Mouse (Mus musculus) gastrocnemius, adult 2 months (tissue): Measurements from ENCODE around the gene Gm6370. TPM values are rescaled to one million over a fixed set of nuclear protein-coding genes. Genes with fewer than 3 reads are reported as not detected.
"Not testable (repeated sequence)": the region's sequence is repeated elsewhere in the genome, so short reads cannot be mapped to it uniquely, and the experiment has no call there.

Experiments used
- DNase-seq: peaks from one replicate; pipeline ENCODE4 v3.0.0; 2022
- H3K27ac ChIP-seq: fragments of 200-600 bp; 2 replicates; pipeline ENCODE4 v1.8.1; 2022; ENCODE audit warnings: mild to moderate bottlenecking
- H3K4me3 ChIP-seq: fragments of 200-600 bp; 2 replicates; pipeline ENCODE4 v1.8.1; 2022; ENCODE audit warnings: mild to moderate bottlenecking, moderate library complexity
- CTCF ChIP-seq: fragments of 200-600 bp; IDR thresholded peaks from 2 replicates; pipeline ENCODE4 v1.8.1; 2022; ENCODE audit warnings: antibody characterized with exemption, mild to moderate bottlenecking, moderate library complexity
- intact Hi-C: fragments of 180-260 bp; cut with DNase I; formaldehyde crosslinking; loops from one replicate; pipeline ENCODE4 v1.15.1; 2025
- long read RNA-seq, 2 experiments: library from polyadenylated mRNA; stranded (forward); transcript quantifications; one replicate each; pipeline ENCODE4 v2.0.0; 2021
- total RNA-seq, 2 experiments: library from RNA; stranded (reverse); gene quantifications; 2 replicates each; pipeline ENCODE4 v1.2.3; 2021

Gm6370 gene
- not detected for total RNA-seq
- long read RNA-seq, experiment 1 = 0 reads
- long read RNA-seq, experiment 2 = 0 reads

- DNase-seq, H3K27ac ChIP-seq, H3K4me3 ChIP-seq, intact Hi-C loops: not testable (repeated sequence)
Measured at GRCm38 (mm10) chr5:146491063-146491462, at the start of gene Gm6370. TSS of gene Gm6370 (plus strand) at chr5:146491363.

DNA sequence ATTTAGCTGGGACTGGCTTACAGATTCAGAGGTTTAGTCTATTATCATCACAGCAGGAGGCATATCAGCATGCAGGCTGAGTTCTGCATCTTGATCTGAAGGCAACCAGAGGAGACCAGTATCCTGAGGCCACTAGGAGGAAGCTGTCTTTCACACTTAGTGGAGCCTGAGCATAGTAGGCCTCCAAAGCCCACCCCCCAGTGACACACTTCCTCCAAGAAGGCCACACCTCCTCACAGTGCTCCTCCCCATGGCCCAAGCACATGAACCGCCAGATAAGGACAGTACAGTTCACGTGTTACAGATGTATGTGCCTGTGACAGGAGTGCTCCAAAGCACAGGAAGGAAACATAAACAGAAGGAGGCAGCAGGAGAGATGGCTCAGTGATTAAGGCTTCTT is 48.4 kb upstream of the Gm6370 start:
- no peak for TF ChIP-seq CTCF
- Histone ChIP-seq H3K4me3 (no peak overlapping the region), H3K27ac (no peak overlapping the region)
- intact Hi-C loops = no loop called here
- DNase-seq = no peak

DNA sequence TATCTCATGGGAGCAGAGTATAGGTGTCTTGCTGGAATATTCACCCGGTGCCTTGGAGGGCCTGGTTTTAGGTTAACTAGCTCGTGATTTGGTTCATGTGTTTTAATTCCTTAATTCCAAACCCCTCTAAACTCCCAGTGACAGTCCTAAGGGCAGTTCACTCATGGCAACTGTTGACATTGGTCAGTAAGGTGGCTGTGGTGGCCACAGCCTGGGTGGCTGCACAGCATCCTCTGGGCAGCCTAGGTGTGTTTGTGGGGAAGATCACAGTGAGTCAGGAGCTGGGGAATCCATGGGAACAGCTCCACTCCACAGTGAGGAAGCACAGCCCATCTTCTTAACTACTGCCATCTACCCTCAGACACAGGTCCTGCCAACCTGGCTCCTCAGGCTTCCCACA is 44.5 kb upstream of the Gm6370 start:
- intact Hi-C loops = no loop called here

DNA sequence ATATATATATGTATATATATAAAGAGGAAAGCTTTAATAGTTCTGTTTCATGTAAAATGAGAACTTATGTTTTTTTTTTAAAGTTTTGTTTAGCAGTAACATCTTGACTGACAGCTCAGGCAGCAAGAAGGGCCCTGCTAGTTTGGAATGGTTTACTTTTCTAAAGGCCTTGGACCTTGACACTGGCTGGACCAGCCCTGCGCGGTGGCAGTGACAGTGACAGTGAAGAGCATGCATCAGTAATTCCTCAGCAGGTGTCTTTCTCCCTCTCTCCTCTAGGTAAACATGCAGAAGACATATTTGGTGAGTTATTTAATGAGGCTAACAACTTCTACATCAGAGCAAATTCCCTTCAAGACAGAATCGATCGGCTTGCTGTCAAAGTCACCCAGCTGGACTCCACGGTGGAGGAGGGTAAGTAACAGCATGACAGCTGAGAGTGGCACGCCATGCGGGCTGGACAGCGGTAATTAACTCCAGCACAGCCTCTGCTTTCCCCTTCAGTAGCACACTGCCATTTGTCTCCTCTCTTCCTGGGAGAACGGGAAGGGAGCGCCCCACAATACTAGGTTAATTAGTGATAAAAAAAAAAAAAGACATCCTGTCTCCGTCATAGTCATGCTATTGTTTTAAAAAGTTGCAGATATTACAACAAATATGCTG is 39.4 kb upstream of the Gm6370 start:
- no peak overlapping the region for H3K4me3 ChIP-seq
- no peak overlapping the region for H3K27ac ChIP-seq
- TF ChIP-seq CTCF = no peak
- no peak for DNase-seq
- intact Hi-C loops = no loop called here

More for the DNA sequence above, 44.5 kb upstream of the Gm6370 start:
- no peak for TF ChIP-seq CTCF
- Histone ChIP-seq H3K27ac (no peak overlapping the region), H3K4me3 (no peak overlapping the region)
- DNase-seq = no peak

DNA sequence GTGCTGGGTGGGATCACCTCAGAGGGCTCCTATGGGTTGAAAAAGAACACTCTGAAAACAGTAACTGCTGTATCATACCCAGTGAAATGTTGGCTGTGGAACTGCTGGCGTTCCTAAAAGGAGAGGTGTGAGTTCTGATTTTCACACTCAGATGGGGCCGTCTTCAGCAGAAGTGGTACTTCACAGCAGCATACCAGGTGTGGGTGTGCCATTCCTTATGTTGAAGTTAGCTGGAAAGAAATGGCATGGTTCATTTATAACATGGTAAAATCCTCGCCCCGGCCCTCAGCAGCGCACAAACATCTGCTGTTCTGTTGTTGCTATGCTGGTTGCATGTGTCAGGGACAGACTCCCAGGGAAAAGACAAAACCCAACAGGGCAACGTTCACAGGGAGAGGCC is 37.6 kb upstream of the Gm6370 start:
- DNase-seq = no peak
- Histone ChIP-seq H3K4me3 (no peak overlapping the region), H3K27ac (no peak overlapping the region)
- no peak for TF ChIP-seq CTCF
- intact Hi-C loops = no loop called here

DNA sequence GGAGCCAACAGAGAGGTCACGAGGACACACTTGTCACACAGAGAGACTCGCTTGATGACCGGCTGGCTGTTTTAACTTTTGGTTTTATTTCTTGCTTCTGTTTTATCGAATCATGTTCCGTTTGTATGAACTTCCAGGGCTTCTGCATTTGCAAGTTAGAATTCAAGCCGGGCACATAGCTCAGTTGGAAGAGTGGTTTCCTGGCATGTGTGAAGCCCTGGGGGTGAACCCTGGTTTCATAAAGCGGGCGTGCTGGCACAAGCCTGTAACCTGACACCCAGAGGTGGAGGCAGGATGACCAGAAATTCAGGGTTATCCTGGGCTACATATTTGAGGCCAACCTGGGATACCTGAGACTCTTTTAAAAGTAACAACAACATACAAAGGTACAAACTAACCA is 29.6 kb upstream of the Gm6370 start:
- H3K27ac ChIP-seq = no peak overlapping the region
- no peak overlapping the region for H3K4me3 ChIP-seq
- no peak for DNase-seq
- intact Hi-C loops = no loop called here
- no peak for TF ChIP-seq CTCF

- H3K4me3 ChIP-seq = no peak overlapping the region
- H3K27ac ChIP-seq = no peak overlapping the region
- intact Hi-C loops = no loop called here
- TF ChIP-seq CTCF = no peak
- no peak for DNase-seq
Measured at GRCm38 (mm10) chr5:146466663-146467062, 24.5 kb upstream of the Gm6370 start.

DNA sequence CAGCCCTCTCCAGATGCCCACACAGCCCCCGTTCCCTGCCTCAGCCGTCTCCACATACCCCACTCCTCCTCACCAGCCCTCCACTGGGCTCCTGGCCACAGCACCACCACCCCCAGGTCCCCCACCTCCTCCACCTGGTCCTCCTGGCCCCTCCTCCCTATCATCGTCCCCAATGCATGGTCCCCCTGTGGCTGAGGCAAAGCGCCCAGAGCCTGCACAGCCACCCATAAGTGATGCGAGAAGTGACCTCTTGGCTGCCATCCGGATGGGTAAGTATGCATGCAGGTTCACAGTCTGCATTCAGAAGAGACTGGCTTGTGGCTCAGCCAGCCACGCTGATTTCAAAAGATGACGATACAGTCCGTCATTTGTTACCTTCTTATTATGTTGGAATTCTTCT is 22.9 kb upstream of the Gm6370 start:
- intact Hi-C loops = no loop called here
- DNase-seq = no peak
- H3K4me3 ChIP-seq = no peak overlapping the region
- TF ChIP-seq CTCF = no peak
- H3K27ac ChIP-seq = no peak overlapping the region

DNA sequence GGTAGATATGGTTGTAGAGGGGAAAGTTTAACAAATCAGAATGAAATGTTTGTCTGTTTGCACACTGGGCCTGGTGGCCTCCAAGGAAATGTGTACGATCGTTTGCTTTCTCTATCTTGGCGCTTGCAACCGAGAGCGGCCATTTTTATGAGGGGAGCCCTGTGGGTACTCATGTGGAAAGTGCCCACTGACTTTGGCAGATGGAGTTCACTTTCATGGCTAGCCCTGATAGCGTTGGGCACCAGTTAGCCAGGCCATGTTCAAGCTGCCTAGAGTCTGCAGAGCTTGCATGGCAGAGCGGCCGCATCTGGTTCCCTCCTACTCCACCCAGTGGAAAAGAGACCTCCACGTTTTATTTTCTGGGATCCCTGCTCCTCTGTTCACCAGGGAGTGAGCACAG is 20.3 kb upstream of the Gm6370 start:
- DNase-seq = no peak
- intact Hi-C loops = loop anchor here (10.0 kb wide), 1 partner anchor 136 kb away; no protein-coding TSS in a partner anchor
- no peak overlapping the region for H3K4me3 ChIP-seq
- no peak for TF ChIP-seq CTCF
- H3K27ac ChIP-seq = no peak overlapping the region

DNA sequence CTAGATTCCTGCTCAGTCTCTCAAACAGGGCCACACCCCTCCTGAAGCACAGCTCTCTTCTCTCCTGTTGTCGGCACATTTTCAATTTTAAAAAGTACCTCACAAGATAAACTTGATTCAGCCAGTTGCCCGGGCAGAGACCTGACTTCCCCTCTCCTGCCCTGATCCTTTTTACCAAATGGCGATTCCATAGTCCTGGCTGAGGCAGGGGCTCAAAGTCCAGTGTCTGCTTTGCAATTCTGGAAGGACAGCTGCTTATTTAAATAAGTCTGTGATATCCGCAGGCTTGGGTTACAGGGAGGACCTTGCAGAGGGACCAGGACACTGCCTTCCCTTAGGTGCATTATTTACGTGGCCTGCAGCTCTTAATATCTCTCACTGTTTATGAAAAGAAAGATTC is 19.9 kb upstream of the Gm6370 start:
- TF ChIP-seq CTCF = no peak
- Histone ChIP-seq H3K27ac (no peak overlapping the region), H3K4me3 (no peak overlapping the region)
- intact Hi-C loops = loop anchor here (10.0 kb wide), 1 partner anchor 137 kb away; no protein-coding TSS in a partner anchor
- DNase-seq = no peak

GRCm38 (mm10) chr5:146471821-146472220 is 19.3 kb upstream of the Gm6370 start:
- Histone ChIP-seq H3K4me3 (peak overlapping the region; percentile 13; the same call in 1 of the 2 replicates), H3K27ac (no peak overlapping the region)
- no peak for DNase-seq
- no peak for TF ChIP-seq CTCF
- intact Hi-C loops = loop anchor here (10.0 kb wide), 1 partner anchor 137 kb away; no protein-coding TSS in a partner anchor

DNA sequence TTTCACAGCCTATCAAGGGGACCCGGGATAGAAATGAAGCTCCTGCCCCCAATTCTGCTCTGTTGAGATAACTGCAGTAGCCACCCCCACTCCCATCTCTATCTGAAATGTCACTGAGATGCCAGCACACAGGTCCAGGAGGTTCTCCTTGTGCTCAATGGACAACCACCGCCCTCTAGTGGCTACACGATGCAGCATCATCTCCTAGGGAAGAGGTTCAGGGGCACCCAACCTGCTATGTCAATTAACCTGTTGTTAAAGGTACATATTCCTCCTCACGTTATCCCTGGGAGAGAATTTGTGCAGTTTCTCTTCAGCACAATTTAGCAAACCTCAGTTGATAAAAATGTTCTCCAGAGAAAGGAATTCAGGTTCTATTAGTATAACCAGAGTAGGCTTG is 11.6 kb upstream of the Gm6370 start:
- TF ChIP-seq CTCF = peak; percentile 62
- H3K27ac ChIP-seq, H3K4me3 ChIP-seq: not testable (repeated sequence)
- intact Hi-C loops = loop anchor here (10.0 kb wide), 1 partner anchor 145 kb away; no protein-coding TSS in a partner anchor
- DNase-seq = peak; percentile 25

DNA sequence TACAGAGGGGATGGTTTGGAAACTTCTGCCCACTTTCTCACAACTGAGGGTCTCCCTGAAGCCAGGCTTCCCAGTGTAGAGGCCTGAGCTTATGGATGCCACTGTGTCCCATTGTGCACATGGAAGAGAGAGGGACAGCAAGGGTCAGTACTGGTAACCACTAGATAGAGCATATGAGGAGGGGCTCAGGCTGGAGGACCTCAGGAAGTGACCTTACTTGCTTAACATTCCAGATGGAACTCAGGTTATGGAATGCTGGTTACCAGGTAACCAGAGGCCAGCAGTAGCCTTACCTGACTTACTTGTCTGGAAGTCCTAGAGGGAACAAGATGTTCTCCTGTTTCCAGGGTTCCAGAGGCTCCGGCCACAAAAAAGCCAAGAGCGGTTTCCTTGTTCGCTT is 9.5 kb upstream of the Gm6370 start, which contains the start of gene Gm6408:
Gm6408 (plus strand) TSS at position 301 of the 400 bp plus-strand sequence.
- intact Hi-C loops, DNase-seq, H3K4me3 ChIP-seq, H3K27ac ChIP-seq: not testable (repeated sequence)

- H3K27ac ChIP-seq, intact Hi-C loops, H3K4me3 ChIP-seq: not testable (repeated sequence)
- DNase-seq = peak; percentile 30
- peak; percentile 42 for TF ChIP-seq CTCF
Measured at GRCm38 (mm10) chr5:146488959-146489358, 2.2 kb upstream of the Gm6370 start.

GRCm38 (mm10) chr5:146502099-146502498 is 10.9 kb downstream of the Gm6370 start, which contains the start of gene 4930449I24Rik:
TSS of gene 4930449I24Rik (plus strand) at chr5:146502399.
- intact Hi-C loops, H3K4me3 ChIP-seq, H3K27ac ChIP-seq, DNase-seq: not testable (repeated sequence)

- intact Hi-C loops, H3K4me3 ChIP-seq, DNase-seq, H3K27ac ChIP-seq: not testable (repeated sequence)
Measured at GRCm38 (mm10) chr5:146513823-146514222, 22.7 kb downstream of the Gm6370 start, which contains the start of gene Gm3402. TSS of gene Gm3402 (plus strand) at chr5:146514123.

DNA sequence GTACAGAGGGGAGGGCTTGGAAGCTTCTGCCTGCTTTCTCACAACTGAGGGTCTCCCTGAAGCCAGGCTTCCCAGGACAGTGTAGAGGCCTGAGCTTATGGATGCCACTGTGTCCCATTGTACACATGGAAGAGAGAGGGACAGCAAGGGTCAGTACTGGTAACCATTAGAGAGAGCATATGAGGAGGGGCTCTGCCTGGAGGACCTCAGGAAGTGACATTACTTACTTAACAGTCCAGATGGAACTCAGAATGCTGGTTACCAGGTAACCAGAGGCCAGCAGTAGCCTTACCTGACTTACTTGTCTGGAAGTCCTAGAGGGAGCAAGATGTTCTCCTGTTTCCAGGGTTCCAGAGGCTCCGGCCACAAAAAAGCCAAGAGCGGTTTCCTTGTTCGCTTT is 34.3 kb downstream of the Gm6370 start, which contains the start of gene Gm3404:
Gm3404 (plus strand) TSS at position 301 of the 400 bp plus-strand sequence.
- H3K27ac ChIP-seq, DNase-seq, H3K4me3 ChIP-seq, intact Hi-C loops: not testable (repeated sequence)

DNA sequence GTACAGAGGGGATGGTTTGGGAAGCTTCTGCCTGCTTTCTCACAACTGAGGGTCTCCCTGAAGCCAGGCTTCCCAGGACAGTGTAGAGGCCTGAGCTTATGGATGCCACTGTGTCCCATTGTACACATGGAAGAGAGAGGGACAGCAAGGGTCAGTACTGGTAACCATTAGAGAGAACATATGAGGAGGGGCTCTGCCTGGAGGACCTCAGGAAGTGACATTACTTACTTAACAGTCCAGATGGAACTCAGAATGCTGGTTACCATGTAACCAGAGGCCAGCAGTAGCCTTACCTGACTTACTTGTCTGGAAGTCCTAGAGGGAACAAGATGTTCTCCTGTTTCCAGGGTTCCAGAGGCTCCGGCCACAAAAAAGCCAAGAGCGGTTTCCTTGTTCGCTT is 46.2 kb downstream of the Gm6370 start, which contains the start of gene Gm3409:
Gm3409 (plus strand) TSS at position 301 of the 400 bp plus-strand sequence.
- H3K27ac ChIP-seq, intact Hi-C loops, DNase-seq, H3K4me3 ChIP-seq: not testable (repeated sequence)
